Mouse (Mus musculus) left cerebral cortex, postnatal 25 days (tissue): Measurements from ENCODE around the gene Papolb. TPM values are rescaled to one million over a fixed set of nuclear protein-coding genes. Genes with fewer than 3 reads are reported as not detected.

Source experiments
- DNase-seq, 2 experiments: peaks; one replicate each; pipeline ENCODE4 v3.0.0; 2022; ENCODE audit warnings: low spot score in 2 of 2, mixed read lengths in 1 of 2
- intact Hi-C: fragments of 180-260 bp; cut with DNase I; formaldehyde crosslinking; loops from one replicate; pipeline ENCODE4 v1.15.1; 2025
- total RNA-seq, 2 experiments: library from RNA; stranded (reverse); gene quantifications; 2 replicates each; pipeline ENCODE4 v1.2.3; 2021

Papolb gene
- total RNA-seq, 2 experiments from 2014 or later = 0.69 to 1.0 TPM

GRCm38 (mm10) chr5:142524711-142525464 lies 5.0 kb downstream of the Papolb start:
- DNase-seq = no peak
- intact Hi-C loops = no loop called here

- DNase-seq = no peak
- intact Hi-C loops = no loop called here
Observed at GRCm38 (mm10) chr5:142521195-142521866, 8.5 kb downstream of the Papolb start.

- intact Hi-C loops = no loop called here
- DNase-seq = no peak
Observed at GRCm38 (mm10) chr5:142520360-142520759, 9.5 kb downstream of the Papolb start.

- peak in 1 of 2 experiments; percentile 72 for DNase-seq
- intact Hi-C loops = no loop called here
Observed at GRCm38 (mm10) chr5:142518973-142519372, 10.9 kb downstream of the Papolb start.

- peak in 1 of 2 experiments; percentile 65 for DNase-seq
- intact Hi-C loops = no loop called here
Observed at GRCm38 (mm10) chr5:142512112-142512511, 17.8 kb downstream of the Papolb start.

- no peak for DNase-seq
- intact Hi-C loops = no loop called here
Observed at GRCm38 (mm10) chr5:142510061-142510414, 19.8 kb downstream of the Papolb start.

GRCm38 (mm10) chr5:142509141-142510060 lies 20.5 kb downstream of the Papolb start:
- intact Hi-C loops = no loop called here
- DNase-seq = no peak

GRCm38 (mm10) chr5:142505695-142506423 lies 24.0 kb downstream of the Papolb start:
- intact Hi-C loops = no loop called here
- no peak for DNase-seq

GRCm38 (mm10) chr5:142504175-142504574 lies 25.7 kb downstream of the Papolb start:
- peak in 1 of 2 experiments; percentile 72 for DNase-seq
- intact Hi-C loops = loop anchor here (5.0 kb wide), 2 partner anchors 118 to 213 kb away; no protein-coding TSS in a partner anchor

GRCm38 (mm10) chr5:142502414-142502813 lies 27.5 kb downstream of the Papolb start:
- intact Hi-C loops = loop anchor here (1.0 to 5.0 kb wide), 3 partner anchors 49 to 215 kb away; partner anchors contain the start of gene Radil

GRCm38 (mm10) chr5:142500918-142501317 lies 29.0 kb downstream of the Papolb start:
- no peak for DNase-seq
- intact Hi-C loops = loop anchor here (5.0 kb wide), 2 partner anchors 121 to 216 kb away; no protein-coding TSS in a partner anchor

More at GRCm38 (mm10) chr5:142502414-142502813, 27.5 kb downstream of the Papolb start:
- peak; percentile 86 to 93 for DNase-seq

GRCm38 (mm10) chr5:142498964-142499363 lies 30.9 kb downstream of the Papolb start:
- DNase-seq = peak; percentile 28 to 34
- intact Hi-C loops = no loop called here

GRCm38 (mm10) chr5:142495321-142496096 lies 34.4 kb downstream of the Papolb start:
- intact Hi-C loops = no loop called here
- DNase-seq = no peak

- DNase-seq = no peak
- intact Hi-C loops = no loop called here
Observed at GRCm38 (mm10) chr5:142493307-142493706, 36.6 kb downstream of the Papolb start.

- intact Hi-C loops = no loop called here
- no peak for DNase-seq
Observed at GRCm38 (mm10) chr5:142489955-142490707, 39.7 kb downstream of the Papolb start.

- intact Hi-C loops = no loop called here
Observed at GRCm38 (mm10) chr5:142486654-142487053, 43.2 kb downstream of the Papolb start.

GRCm38 (mm10) chr5:142483581-142483980 lies 46.3 kb downstream of the Papolb start:
- DNase-seq = no peak
- intact Hi-C loops = no loop called here

More at GRCm38 (mm10) chr5:142486654-142487053, 43.2 kb downstream of the Papolb start:
- no peak for DNase-seq

GRCm38 (mm10) chr5:142482512-142482911 lies 47.4 kb downstream of the Papolb start:
- intact Hi-C loops = no loop called here
- DNase-seq = no peak
